Mouse (Mus musculus): Measurements from ENCODE around the gene Kif26b.
A peak's percentile ranks its signal among the peaks of the same experiment; 100 is the strongest.

Kif26b gene

DNA sequence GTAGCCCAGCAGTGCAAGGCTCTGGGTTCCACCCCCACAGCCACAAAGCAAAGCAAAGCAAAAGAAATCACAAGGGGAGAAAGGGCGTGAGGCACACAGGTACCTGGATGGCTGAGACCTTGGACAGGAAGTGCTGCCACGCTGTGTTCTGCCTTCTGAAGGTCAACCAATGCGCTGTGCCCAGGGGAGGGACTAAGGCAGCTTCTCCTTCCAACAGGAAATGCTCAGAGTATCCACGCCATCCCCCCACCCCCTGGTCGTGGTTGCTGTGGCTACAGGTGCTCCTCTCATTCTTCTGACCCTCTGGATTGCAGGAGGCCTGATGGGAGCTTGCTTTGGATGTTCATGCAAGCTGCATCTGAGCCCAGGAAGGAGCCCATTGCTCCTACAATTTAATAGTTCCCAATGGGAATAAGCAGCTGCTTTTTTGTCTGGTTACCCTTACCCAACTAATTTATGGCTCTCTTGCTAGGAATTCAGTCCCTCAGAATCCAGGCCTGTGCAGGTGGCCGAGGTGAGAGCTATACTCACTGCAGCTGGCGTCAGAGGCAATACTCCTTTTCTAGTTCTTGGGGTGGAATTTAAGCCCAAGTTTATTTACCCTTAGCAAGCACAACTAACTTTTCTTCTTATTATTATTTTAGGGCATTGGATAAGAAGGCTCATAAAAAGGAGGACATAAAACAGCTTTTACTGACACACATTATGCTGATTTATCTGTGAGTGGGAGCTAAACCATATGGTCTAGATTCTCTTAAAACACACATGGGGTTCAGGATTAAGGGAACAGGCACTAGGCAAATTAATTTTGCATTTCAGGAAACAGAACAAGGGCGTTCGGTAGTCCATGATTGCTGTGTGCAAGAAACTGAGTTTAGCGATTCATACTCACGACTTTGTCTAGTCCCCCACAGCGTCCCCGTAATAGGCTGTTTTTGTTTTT lies 61.6 kb downstream of the Kif26b start:
- no peak for DNase-seq (ENCODE audit: extremely low read depth, low read depth)

DNA sequence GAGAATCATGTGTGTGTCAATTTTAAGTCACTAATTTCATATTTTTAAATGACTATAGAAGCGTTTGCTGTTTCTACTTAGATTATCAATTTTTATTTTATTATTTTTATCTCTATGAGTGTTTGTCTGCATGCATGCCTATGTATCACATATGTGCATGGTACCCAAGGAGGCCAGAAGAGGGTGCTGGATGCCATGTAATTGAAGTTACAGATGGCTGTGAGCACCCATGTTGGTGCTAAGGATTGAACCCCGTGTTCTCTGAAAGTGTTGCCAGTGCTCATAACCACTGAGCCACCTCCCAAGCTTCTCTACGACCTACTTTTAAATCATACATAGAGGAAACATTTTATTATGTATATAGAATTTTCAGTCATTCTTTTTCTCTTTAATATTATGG lies 68.2 kb downstream of the Kif26b start:
- no peak for DNase-seq (ENCODE audit: extremely low read depth, low read depth)

DNA sequence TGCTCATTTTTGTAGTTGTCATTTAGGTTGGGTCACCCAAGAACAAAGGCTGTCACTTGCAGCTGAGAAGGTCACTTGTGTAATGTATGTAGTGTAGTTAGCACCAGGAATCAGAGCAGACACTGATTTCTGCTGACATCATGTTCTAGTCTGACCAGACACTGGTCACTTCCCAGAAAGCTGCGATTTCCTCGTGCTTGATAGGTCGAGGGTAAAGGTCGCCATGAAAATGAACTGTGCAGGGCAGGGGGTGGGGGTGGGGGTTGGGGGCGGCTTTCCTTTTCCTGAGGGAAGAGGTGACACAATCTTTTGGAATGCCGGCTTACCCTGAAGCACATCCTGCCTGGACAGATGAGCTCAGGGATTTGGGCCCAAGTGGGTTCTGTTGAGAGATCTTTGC lies 68.8 kb downstream of the Kif26b start:
- no peak for DNase-seq (ENCODE audit: extremely low read depth, low read depth)

DNA sequence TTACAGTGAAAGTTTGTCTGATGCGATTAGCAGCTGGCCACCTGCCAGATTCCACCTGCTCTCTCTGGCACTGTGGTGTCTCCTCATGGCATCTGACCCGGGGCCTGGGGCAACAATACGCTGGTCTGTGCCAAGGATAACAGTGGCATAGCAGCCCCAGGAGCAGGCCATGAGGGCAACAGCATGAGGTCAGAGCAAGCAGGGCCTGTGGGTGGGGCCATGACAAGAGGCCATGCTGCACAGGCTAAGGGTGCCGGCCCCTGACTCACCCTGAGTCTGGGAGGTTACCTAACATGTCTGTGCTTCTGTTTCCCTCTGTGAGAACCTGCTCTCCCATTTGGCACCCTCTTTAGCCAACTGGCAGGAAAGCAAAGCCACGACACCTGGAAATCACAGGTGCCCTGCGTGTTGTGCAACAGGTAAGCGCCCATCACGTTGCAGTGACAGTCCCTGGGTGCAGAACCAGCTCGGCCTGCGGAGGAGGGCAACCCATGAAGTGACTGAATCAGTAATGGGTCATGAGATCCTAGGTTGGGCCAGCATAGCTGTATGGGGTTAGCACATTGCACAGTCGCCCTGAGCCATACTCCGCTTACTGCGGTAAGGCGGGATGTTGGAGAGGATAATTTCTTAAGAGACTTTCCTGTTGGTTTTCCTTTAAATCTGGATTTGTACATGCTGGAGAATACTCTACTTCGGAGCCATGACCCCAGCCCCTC lies 72.1 kb downstream of the Kif26b start:
- DNase-seq (ENCODE audit: extremely low read depth, low read depth) = no peak

DNA sequence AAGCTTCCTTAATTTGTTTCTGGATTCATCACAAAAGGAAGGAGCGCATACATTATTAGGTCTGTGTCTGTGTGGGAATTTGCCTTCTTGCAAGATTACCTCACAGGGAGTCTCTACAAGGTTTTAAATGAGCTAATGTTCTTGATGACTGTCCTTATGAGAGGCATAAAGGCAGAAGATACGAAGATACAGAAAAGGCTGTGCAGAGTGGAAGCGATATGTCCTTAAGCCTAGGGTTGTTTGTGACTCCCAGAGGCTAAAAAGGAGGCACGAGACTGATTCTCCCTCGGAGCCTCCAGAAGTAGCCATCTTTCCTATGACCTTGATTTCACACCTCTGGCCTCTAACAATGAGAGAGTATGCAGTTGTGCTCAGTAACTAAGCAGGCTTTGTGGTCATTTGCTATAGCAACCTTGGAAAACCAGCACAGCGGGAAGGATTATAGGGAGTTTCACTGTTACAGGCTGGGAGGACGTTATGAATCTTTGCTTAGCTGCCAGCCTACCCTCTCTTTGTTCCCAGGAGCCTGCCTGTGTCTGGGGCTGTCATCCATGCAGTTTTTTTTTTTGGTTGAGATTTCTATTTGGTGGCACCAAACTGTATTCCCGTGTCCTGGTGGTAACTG lies 80.3 kb downstream of the Kif26b start:
- DNase-seq (ENCODE audit: extremely low read depth, low read depth) = no peak

DNA sequence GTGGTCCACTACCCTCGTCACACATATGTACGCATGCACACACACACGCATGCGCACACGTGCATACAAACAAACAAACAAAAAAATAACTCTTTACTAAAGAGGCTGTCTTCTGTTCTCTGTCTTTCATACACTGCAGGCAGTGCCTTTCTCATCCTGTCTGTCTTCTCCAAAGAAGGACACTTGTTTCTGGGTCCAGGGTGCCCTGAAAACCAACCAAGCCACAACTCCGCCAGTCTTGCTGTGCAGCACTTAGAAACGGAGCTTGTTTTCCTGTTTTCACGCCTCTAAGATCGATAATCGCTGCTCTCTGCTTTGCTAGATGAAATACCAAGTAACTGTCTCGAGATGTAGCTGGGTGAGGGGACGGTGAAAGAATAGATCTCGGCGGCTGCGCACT lies 82.6 kb downstream of the Kif26b start:
- no peak for DNase-seq (ENCODE audit: extremely low read depth, low read depth)

DNA sequence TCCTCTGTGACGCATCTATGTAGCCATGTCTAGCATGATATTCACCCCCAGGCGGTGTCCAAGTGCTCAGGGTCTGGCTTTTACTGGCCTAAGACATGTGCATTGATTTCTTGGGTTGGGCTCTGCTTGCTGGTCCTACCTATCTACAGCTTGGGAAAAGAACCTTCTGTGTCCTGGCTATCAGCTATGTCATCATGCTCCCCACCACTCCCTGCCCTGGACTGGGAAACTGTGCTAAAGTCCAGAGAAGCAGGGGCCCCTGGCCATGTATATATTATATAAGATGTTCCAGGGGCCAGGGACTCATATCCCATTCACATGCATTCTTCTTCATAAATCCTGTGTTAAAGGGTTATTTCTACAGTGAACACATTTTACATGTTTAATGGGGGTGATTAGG lies 92.4 kb downstream of the Kif26b start:
- DNase-seq (ENCODE audit: extremely low read depth, low read depth) = no peak

DNA sequence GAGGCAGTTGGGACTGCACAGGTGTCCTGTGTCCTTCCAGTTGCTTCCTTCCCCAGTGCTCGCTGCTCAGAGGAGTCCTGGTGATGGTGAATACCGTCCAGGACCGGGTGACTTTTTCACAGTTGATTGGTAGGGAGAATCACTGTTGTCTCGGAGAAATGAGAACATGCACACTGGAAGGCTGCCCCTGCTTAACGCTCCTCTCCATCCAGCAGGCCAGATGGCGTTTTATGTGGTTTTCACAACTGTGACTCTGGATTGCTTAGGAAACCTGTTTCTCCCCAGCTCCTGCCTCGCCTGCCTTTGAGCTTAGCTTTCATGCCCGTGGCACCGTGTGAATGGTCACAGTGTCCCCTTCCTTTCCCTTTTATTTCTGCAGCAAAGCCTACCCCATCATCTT lies 95.0 kb downstream of the Kif26b start:
- no peak for DNase-seq (ENCODE audit: extremely low read depth, low read depth)

DNA sequence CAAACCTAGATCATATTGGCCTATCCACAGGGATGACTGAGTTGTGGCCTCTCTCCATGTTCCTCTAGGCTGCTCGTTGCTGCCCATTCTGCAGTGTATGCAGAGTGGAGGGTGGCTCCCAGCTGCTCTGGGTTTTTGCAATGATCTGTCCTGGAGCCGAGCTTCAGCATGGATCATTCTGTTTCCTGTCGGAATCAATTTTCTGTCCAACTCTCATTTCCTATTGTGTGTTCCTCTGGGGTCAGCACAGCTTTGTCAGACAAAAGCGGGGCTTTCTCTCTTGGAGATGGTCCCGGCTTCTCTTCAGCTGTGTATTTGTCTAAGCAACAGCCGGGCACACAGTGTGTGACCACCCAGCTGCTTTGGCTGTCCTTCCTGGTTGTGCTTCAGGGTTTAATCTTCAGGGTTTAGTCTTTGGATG lies 98.0 kb downstream of the Kif26b start:
- no peak for DNase-seq (ENCODE audit: extremely low read depth, low read depth)

DNA sequence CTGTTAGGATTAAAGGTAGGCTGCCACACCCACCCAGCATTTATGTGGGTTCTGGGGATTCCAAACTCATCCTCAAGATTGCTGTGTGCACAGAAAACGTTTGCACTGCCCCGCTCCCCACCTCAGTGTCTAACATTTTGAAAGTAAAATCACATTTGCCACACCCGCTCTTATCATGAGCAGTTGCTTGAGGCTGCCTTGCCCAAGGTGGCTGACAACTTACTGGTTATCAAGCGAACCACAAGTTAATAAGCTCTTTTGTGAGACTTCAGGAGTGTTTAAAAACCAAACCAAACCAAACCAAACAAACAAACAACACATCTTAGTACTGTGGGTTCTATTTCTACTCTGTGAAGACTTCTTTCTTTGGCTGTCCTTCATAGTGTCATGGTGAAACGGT lies 101.1 kb downstream of the Kif26b start:
- peak; percentile 3 for DNase-seq (ENCODE audit: extremely low read depth, low read depth)

DNA sequence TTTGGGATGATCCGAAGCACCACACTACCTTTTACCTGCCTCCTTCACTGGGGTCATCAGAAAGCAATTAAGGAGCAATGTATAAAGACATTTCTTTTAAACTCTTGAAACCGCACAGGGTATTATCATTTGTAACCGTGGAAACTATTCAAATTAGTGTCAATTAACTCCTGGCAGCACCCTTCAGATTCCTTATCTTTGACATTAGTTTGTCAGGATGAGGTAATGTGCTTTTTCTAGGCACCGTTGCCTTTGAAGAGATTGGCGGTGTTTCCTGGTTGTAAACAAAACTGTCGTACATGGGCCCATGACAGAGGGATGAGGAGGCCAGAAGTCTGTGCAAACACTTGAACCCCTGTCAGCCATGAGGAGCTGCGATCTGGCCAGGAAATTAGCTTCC lies 102.9 kb downstream of the Kif26b start:
- DNase-seq (ENCODE audit: extremely low read depth, low read depth) = no peak

DNA sequence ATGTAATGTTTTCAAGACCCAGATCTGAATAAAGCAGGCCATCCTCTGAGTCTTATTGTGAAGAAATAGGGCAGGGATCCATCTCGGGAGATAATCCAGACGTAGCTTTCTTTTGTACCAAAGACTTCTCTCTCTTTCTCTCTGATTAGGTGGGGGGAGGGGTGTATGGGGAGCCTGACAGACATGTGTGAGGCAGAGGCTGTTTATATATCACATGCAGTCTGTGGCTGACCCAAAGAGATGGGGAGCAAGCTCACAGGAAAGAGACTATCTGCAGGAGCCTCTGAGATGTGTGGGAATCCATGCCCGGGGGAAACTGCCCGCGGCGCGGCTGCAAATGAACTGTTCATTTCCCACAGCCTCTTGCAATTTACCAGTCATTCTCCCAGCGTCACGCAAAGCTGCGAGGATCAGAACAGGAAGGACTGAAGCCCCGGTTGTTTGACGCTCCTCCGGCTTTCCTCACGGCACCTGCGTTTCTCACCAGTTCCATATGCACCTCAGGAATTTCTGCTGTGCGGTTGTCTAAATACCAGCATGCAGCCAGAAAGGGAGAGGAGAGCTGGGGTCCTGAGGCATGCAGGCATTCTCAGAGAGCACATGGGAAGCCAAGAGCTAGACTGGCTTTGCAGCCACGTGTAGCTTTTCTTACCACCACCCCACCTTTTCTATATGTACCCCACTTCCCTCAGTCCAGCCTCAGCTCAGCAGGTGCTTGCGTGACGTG lies 105.6 kb downstream of the Kif26b start:
- DNase-seq (ENCODE audit: extremely low read depth, low read depth) = no peak

DNA sequence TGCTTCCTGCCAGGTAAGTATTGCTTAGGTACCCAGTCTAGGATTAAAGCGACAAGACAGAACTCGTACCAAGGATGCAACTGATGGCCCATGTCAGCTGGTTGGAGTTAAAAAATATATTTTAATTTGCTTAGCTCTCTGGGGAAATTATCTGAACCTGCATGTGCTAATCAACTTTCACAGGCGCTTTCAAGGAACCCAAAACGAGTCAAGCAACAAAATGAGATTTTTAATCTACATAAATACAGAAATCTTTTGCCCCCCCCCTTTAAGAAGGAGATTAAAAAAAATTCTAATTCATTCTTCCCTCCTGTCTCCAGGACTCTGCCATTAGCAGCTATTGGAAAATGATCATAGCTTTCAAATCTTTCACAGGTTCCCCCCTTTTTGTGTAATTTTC lies 106.5 kb downstream of the Kif26b start:
- no peak for DNase-seq (ENCODE audit: extremely low read depth, low read depth)

DNA sequence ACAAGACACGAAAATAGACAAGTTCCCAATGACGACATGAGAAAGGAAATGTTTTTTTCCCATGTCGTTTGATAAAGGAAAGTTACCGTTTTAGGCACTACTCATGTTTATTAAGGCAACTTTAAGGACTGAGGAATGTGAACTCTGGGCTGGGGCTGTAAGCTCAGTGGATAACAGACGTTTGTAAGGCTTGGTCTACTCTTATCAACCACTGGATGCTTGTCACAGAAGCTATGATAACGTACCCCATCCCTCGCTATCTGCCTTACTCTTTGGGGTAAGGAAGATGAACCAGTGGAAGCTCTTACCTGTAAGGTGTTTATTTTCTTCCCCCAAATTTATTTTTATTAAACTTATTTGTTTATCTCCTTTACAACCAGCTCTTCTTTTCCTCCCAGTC lies 108.4 kb downstream of the Kif26b start:
- no peak for DNase-seq (ENCODE audit: extremely low read depth, low read depth)

DNA sequence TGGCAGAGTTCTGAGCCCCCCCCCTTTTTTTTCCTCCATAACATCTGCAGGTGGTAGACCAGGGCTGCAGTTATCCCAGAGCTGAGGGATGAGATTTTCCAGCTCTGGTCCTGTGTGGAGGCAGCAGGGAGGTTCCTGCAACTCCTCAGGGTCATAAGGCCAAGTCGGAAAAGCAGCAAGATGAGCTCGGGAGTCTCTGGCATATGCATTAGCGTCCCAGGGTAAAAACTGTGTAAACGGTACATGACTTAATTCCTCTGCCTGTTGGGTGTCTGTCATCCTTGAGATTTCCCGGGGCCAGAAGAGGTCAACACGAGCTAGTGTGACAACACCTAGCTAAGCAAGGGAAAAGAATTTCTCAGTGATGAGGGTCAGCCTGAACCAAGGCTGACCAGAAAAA lies 111.0 kb downstream of the Kif26b start:
- DNase-seq (ENCODE audit: extremely low read depth, low read depth) = no peak

DNA sequence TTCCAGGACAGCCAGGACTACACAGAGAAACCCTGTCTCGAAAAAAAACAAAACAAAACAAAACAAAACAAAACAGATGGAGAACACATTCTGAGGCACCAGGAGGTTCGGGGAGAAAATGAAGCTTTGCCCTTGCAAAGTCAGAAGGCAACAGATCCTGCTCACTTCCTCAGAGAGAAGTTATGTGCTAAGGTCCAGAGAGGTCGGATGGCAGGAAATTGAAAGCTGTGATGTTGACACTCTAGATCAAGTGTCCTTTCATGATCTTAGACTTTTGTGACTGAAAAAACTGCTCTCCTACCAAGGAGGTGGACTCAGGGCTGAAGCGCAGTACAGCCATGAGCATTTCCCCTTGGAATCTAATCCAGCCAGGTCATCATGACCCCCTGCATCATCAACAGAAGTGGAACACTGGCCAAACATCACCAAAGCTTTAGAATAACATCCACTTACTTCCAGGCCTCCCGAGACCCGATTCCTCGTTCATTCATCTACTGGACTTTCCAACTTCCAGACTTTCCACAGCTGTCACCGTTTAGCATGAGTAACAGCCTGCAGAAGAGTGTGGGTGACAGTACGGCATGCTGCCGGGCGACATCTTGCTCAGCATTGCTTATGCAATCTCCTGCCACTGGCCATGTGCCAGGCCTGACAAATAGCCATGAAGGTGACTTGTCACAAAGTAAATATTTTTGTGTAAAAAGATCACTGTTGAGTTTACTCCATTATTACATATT lies 112.0 kb downstream of the Kif26b start:
- no peak for DNase-seq (ENCODE audit: extremely low read depth, low read depth)

DNA sequence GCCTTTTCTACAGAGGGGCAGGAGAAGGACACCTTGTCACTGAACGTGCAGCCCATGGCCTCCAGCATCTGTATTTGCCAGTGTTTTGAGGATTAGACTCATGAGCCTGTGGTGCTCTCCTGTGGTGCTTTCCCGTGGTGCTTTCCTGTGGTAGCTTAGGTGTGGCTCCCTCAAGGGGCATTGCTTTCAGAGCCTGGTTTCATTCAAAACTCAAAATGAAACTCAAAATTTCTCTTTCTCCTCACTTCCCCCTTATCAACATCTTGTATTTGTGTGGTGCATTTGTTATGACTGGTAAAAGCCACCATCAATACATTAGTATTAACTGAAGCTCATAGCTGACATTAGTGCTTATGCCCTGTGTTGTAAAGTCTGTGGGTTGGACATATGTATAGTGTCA lies 112.9 kb downstream of the Kif26b start:
- DNase-seq (ENCODE audit: extremely low read depth, low read depth) = no peak

DNA sequence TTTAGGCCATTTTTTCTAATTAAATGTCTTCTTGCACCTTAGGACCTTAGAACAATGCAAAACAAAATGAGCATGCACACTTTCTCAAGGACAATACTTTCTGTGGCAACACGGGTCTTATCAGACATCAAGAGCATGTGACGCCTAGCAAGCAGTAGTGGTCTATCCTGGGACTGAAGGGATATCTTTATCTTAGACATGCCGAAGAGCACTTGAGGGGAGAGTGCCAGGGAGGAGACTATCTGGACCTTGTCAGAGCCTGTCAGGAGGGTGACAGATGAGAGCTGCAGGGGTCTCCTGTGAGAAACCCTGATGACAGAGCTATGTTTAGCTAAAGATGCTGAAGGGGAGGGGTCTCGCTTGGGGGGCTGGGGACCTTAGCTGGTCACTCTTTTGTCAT lies 116.0 kb downstream of the Kif26b start:
- DNase-seq (ENCODE audit: extremely low read depth, low read depth) = no peak

DNA sequence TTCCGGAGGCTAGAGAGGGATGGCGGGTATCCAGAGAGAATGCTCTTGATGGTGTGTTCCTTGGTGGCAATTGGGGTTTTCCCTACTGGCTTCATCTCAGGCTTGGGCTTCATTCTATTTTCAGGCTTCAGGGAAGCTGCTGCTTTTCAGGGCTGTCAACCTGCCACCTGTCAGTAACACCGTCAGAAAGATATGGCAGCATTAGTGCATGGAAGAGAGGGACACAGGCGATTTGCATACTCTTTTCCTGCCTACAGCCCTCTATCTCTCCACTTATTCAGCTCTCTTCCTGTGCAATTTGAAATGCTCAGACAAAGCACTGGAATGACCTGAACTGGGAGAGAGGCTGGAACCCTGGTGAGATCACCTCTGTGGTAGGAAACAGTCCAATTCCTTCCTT lies 117.7 kb downstream of the Kif26b start:
- no peak for DNase-seq (ENCODE audit: extremely low read depth, low read depth)

DNA sequence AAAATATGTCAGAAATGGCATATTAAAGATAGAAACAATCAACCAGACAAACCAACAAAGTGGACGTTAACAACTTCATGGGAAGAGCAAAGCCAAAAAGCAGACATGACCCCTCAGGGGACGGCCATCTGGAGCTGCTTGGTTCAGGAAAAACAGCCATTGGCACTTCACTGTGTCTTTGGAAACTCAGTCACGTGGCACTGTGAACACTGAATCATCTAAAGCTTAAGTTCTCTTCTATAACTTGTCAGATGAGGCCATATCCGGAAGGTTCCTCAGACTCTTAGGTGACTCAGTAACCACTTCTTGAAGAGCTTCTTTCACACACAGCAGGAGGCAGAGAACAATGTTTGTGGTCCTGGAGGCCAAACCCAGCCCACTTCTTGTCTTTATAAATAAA lies 126.6 kb downstream of the Kif26b start:
- DNase-seq (ENCODE audit: extremely low read depth, low read depth) = no peak

DNA sequence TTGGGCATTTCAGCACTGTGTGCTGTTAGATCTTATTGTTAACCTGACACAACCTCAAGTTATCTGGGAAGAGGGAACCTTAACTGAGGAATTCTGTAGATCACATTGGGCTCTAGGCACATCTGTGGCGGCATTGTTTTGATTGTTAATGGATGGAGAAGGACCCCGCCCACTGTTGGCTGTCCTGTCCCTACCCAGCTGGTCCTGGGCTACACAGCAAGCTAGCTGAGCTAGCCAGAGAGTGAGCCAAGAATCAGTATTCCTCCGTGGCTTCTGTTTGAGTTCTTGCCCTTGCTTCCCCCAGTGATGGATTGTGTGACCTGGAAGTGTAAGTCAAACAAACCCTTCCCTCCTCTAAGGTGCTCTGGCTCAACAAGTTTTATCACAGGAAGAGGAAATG lies 132.1 kb downstream of the Kif26b start:
- DNase-seq (ENCODE audit: extremely low read depth, low read depth) = no peak
